Mouse (Mus musculus) inflammation-experienced regulatory T-cells, adult 16 weeks (primary cell): ENCODE measurements around the gene Tssc4. TPM values are rescaled to one million over a fixed set of nuclear protein-coding genes. Genes with fewer than 3 reads are reported as not detected.

ENCODE experiments used
- polyA plus RNA-seq: library from polyadenylated mRNA; unstranded; fragments of 100-300 nt; shearing (Covaris generic); gene quantifications from one replicate; pipeline ENCODE4 v1.2.1, GENCODE M21; 2017

The Tssc4 gene
- 65.5 TPM for polyA plus RNA-seq

GRCm38 (mm10) chr7:143068882-143069591, at the start of gene Tssc4:
Tssc4 (plus strand) TSS chr7:143069249.

DNA sequence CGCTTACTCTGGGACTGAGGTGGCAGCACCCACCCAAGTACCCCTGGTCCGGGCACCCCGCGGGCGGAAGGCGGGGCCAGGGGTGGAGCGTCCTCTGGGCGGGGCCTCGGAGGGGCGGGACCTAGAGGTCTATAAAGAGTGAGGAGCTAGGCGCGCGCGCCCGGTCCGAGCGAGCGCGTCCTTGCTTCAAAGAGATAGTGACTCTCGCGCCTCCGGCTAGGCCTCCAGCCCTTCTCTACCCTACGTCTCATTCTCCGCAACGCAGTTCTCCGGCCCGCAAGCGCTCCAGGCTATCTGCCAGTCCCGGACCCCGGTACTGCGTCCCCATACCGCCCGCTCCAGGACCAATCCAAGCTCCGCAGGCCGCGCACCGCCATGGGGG, 16.4 kb upstream of the Tssc4 start, which contains the start of gene Cd81:
Gene Cd81 (plus strand): TSS at position 114 of the 382 bp plus-strand sequence.

DNA sequence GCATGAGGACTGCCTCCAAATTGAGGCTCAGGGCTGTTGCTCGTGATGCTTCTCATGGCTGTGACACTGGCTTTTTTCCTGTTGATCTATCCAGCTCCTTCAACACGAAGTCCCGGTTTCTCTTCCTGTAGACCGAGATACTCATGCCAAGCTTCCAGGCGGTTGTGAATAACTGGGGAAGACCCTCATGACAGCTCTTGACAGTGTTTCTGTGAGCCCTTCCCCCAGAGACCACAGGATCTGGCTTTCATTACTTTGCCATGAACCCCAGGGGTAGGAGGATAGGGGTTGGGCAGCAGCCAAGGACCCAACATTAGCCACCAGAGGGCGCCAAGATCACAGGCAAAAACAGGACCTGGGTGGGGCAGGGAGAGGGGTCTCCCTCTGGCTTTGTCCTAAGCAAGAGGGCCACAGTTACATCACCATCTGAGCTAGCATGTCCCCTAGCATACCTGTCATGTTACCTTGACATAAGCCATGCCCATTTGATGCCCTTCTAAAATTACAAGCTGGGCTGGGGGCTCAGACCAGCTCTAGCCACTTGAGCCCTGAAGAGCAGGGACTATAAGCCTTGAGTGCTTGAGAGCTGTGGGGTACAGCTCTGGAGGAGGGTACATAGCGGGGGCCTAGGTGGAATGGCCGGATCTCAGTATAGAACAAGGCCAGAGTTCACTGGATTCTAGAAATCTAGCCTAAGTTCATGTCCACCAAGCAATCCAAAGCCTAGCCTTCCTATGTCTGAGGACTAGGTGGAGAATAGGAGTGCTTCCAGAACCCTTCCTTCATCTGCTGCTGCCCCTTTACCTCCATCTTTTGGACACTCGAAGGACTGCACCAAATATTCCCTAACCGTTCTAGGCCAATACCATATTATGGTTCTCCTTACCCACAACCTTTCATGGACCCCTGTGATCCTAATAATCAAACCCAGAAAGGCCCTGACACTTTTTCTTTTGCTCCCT, 25.8 kb downstream of the Tssc4 start, which contains the start of gene Trpm5:
Gene Trpm5 (minus strand): TSS at position 51 of the 962 bp plus-strand sequence.

GRCm38 (mm10) chr7:143106062-143106461, 37.0 kb downstream of the Tssc4 start, which contains the start of gene Kcnq1:
Kcnq1 (plus strand) TSS chr7:143106362.

Other genes with a start within 250 kb of the Tssc4 start
- gene Th, start 138.1 kb upstream of the Tssc4 start, polyA plus RNA-seq = not detected
- 3.1 TPM for gene Ascl2, start 100.0 kb upstream of the Tssc4 start, polyA plus RNA-seq
- gene Tspan32, start 64.2 kb upstream of the Tssc4 start, polyA plus RNA-seq = 737 TPM
- gene Cd81, start 16.5 kb upstream of the Tssc4 start, polyA plus RNA-seq = 256 TPM
- not detected for gene Trpm5, start 25.4 kb downstream of the Tssc4 start, polyA plus RNA-seq
- not detected for gene Kcnq1, start 37.1 kb downstream of the Tssc4 start, polyA plus RNA-seq